Mouse (Mus musculus): ENCODE results near the gene Tshz2.

GRCm38 (mm10) chr2:169734053-169734452 lies 101.2 kb downstream of the Tshz2 start:
- TF ChIP-seq CTCF (IDR thresholded peaks at IDR 0.05; ENCODE audit: control insufficient read depth, insufficient read depth, insufficient read length), result no peak
- no peak for TF ChIP-seq USF1 (IDR thresholded peaks at IDR 0.05; ENCODE audit: low read depth)
- no peak for TF ChIP-seq MYOD1 (IDR thresholded peaks at IDR 0.05; ENCODE audit: control insufficient read depth, insufficient read length, low read depth)
- no peak for TF ChIP-seq CEBPB (IDR thresholded peaks at IDR 0.05; ENCODE audit: low read depth)
